Mouse (Mus musculus) midbrain, embryonic 12.5 days (tissue): Measurements from ENCODE around the gene Lrrn4cl. TPM values are rescaled to one million over a fixed set of nuclear protein-coding genes. Genes with fewer than 3 reads are reported as not detected.

ENCODE experiments used
- microRNA-seq: library from miRNA; unstranded; fragments of <30 nt; microRNA quantifications from one replicate; pipeline ENCODE4, GENCODE M21; 2017
- polyA plus RNA-seq: library from polyadenylated mRNA; unstranded; fragments of >200 nt; fragmentation: Nextera tagmentation; extraction: Ambion mirVana; gene quantifications from 2 replicates; pipeline ENCODE4 v1.2.1, GENCODE M21; 2016

The Lrrn4cl gene
- polyA plus RNA-seq, 1 experiment from 2014 or later: 0.55 TPM

Small RNA genes lying within 50 kb of the gene (microRNA-seq; reads per million reads assigned to microRNA genes)
- not detected for gene Mir5136

Other genes with a start within 250 kb of the Lrrn4cl start
- gene Slc22a6, start 232.7 kb upstream of the Lrrn4cl start, polyA plus RNA-seq: 3.6 and 4.2 TPM in 2 replicates
- 0.50 and 0.59 TPM in 2 replicates for gene Chrm1, start 187.0 kb upstream of the Lrrn4cl start, polyA plus RNA-seq
- 138 and 150 TPM in 2 replicates for gene Slc3a2, start 127.4 kb upstream of the Lrrn4cl start, polyA plus RNA-seq
- gene Wdr74, start 114.9 kb upstream of the Lrrn4cl start, polyA plus RNA-seq: 78.5 and 80.7 TPM in 2 replicates
- 3.3 and 4.5 TPM in 2 replicates for gene 1700092M07Rik, start 110.0 kb upstream of the Lrrn4cl start, polyA plus RNA-seq
- 121 and 127 TPM in 2 replicates for gene Stx5a, start 109.4 kb upstream of the Lrrn4cl start, polyA plus RNA-seq
- gene Nxf1, start 93.7 kb upstream of the Lrrn4cl start, polyA plus RNA-seq: 210 and 224 TPM in 2 replicates
- gene Tmem223, start 79.8 kb upstream of the Lrrn4cl start, polyA plus RNA-seq: 211 and 214 TPM in 2 replicates
- gene Tmem179b, start 76.3 kb upstream of the Lrrn4cl start, polyA plus RNA-seq: 40.4 TPM in 2 replicates
- gene Taf6l, start 64.4 kb upstream of the Lrrn4cl start, polyA plus RNA-seq: 34.5 and 35.5 TPM in 2 replicates
- gene Polr2g, start 52.2 kb upstream of the Lrrn4cl start, polyA plus RNA-seq: 154 and 160 TPM in 2 replicates
- 8.3 and 8.8 TPM in 2 replicates for gene Zbtb3, start 48.2 kb upstream of the Lrrn4cl start, polyA plus RNA-seq
- gene Ttc9c, start 31.4 kb upstream of the Lrrn4cl start, polyA plus RNA-seq: 65.7 and 69.9 TPM in 2 replicates
- gene Hnrnpul2, start 30.8 kb upstream of the Lrrn4cl start, polyA plus RNA-seq: 6.0 and 6.4 TPM in 2 replicates
- gene AC129217.1, start 21.0 kb upstream of the Lrrn4cl start, polyA plus RNA-seq: not detected in 2 replicates
- 68.0 and 68.7 TPM in 2 replicates for gene Bscl2, start 13.3 kb upstream of the Lrrn4cl start, polyA plus RNA-seq
- 174 and 180 TPM in 2 replicates for gene Gng3, start 11.6 kb upstream of the Lrrn4cl start, polyA plus RNA-seq
- 172 and 175 TPM in 2 replicates for gene Ubxn1, start 20.7 kb downstream of the Lrrn4cl start, polyA plus RNA-seq
- gene Uqcc3, start 30.2 kb downstream of the Lrrn4cl start, polyA plus RNA-seq: 59.6 and 63.5 TPM in 2 replicates
- 92.7 and 97.2 TPM in 2 replicates for gene Lbhd1, start 33.0 kb downstream of the Lrrn4cl start, polyA plus RNA-seq
- not detected in 2 replicates for gene Gm49403, start 33.2 kb downstream of the Lrrn4cl start, polyA plus RNA-seq
- gene 1810009A15Rik, start 38.1 kb downstream of the Lrrn4cl start, polyA plus RNA-seq: 81.0 and 87.1 TPM in 2 replicates
- not detected in 2 replicates for gene Gm49416, start 38.2 kb downstream of the Lrrn4cl start, polyA plus RNA-seq
- gene Ints5, start 42.2 kb downstream of the Lrrn4cl start, polyA plus RNA-seq: 46.2 and 46.6 TPM in 2 replicates
- gene Ganab, start 47.3 kb downstream of the Lrrn4cl start, polyA plus RNA-seq: 111 and 115 TPM in 2 replicates
- 71.9 and 72.5 TPM in 2 replicates for gene B3gat3, start 69.6 kb downstream of the Lrrn4cl start, polyA plus RNA-seq
- 2.1 and 2.2 TPM in 2 replicates for gene Rom1, start 78.6 kb downstream of the Lrrn4cl start, polyA plus RNA-seq
- 14.9 and 15.8 TPM in 2 replicates for gene Eml3, start 78.8 kb downstream of the Lrrn4cl start, polyA plus RNA-seq
- 189 and 192 TPM in 2 replicates for gene Mta2, start 91.1 kb downstream of the Lrrn4cl start, polyA plus RNA-seq
- 34.0 and 34.2 TPM in 2 replicates for gene Tut1, start 103.1 kb downstream of the Lrrn4cl start, polyA plus RNA-seq
- 338 and 351 TPM in 2 replicates for gene Eef1g, start 116.3 kb downstream of the Lrrn4cl start, polyA plus RNA-seq
- gene Ahnak, start 138.5 kb downstream of the Lrrn4cl start, polyA plus RNA-seq: 7.6 and 12.2 TPM in 2 replicates
- gene Scgb1a1, start 237.2 kb downstream of the Lrrn4cl start, polyA plus RNA-seq: not detected in 2 replicates